Mouse (Mus musculus) lung, postnatal 0 days (tissue): Measurements from ENCODE around the gene Gm10912.

Source experiments
- CTCF ChIP-seq: IDR thresholded peaks from 2 replicates; pipeline ENCODE4 v1.5.1; 2016; ENCODE audit warnings: antibody characterized with exemption, mild to moderate bottlenecking
- EP300 ChIP-seq: IDR thresholded peaks from 2 replicates; pipeline ENCODE4 v1.6.1; 2016; ENCODE audit warnings: antibody characterized with exemption, mild to moderate bottlenecking, control low read depth

DNA sequence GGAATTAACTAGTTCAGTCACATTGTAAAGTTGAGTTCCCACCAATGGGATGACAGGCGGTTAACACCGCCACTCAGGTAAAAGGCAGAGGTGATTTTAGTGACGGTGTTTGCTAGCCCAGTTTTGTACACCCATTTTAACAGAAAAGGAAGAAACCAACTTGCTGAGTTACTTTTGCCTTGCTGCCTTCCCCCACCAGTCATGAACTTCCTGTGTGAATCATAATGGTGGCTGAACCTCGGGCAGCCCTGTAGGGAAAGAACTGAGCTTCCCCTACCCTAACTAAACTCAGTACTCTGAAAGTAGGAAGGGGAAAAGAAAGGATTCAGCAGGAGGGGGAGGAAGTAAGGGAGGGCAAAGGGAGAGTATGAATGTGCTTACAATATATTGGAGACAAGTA, 44.4 kb downstream of the Gm10912 start:
- TF ChIP-seq CTCF (no peak), EP300 (no peak)
